Mouse (Mus musculus) C2C12 (cell line): ENCODE measurements around the gene Olfr49.

Source experiments
- CEBPB ChIP-seq: IDR thresholded peaks from one replicate; pipeline ENCODE4 v1.6.1; 2011; ENCODE audit warnings: low read depth, mild to moderate bottlenecking, control low read depth, moderate library complexity
- CTCF ChIP-seq: IDR thresholded peaks from one replicate; pipeline ENCODE4 v1.5.1; 2011; ENCODE audit not compliant: control insufficient read depth, insufficient read depth, insufficient read length
- FOSL1 ChIP-seq: IDR thresholded peaks from one replicate; pipeline ENCODE4 v1.8.0; 2011; ENCODE audit warnings: mild to moderate bottlenecking, low read length; ENCODE audit not compliant: poor library complexity, insufficient read depth, severe bottlenecking
- MAX ChIP-seq: IDR thresholded peaks from one replicate; pipeline ENCODE4 v1.6.1; 2011; ENCODE audit warnings: mild to moderate bottlenecking, control low read depth
- MYOD1 ChIP-seq: IDR thresholded peaks from one replicate; pipeline ENCODE4 v1.6.1; 2011; ENCODE audit warnings: low read depth; ENCODE audit not compliant: control insufficient read depth, insufficient read length
- MYOG ChIP-seq: IDR thresholded peaks from one replicate; pipeline ENCODE4 v1.6.1; 2011; ENCODE audit not compliant: control insufficient read depth, insufficient read length; ENCODE audit errors: extremely low read depth
- USF1 ChIP-seq: IDR thresholded peaks from one replicate; pipeline ENCODE4 v1.6.1; 2011; ENCODE audit warnings: low read depth, mild to moderate bottlenecking, control low read depth, moderate library complexity

GRCm38 (mm10) chr14:54267966-54268365, 16.8 kb downstream of the Olfr49 start:
- TF ChIP-seq MYOD1 (no peak), CTCF (no peak), MYOG (no peak), USF1 (no peak), FOSL1 (no peak), CEBPB (no peak), MAX (no peak)
